Mouse (Mus musculus) hindbrain, postnatal 0 days (tissue): Measurements from ENCODE around the gene Ly86. TPM values are rescaled to one million over a fixed set of nuclear protein-coding genes. Genes with fewer than 3 reads are reported as not detected.

Source experiments
- ATAC-seq: fragments of 200-750 bp; cut with Nextera tagmentation; 2 replicates; pipeline ENCODE4 v1.8.0; 2017; ENCODE audit warnings: mild to moderate bottlenecking, moderate TSS enrichment, moderate library complexity
- DNase-seq: peaks from one replicate; pipeline ENCODE4 v3.0.0-alpha.2; 2015; ENCODE audit warnings: low spot score
- H3K27ac ChIP-seq: fragments of 300-500 bp; sonication (generic); 2 replicates; pipeline ENCODE4 v1.5.1; 2014; ENCODE audit warnings: mild to moderate bottlenecking
- H3K27me3 ChIP-seq: fragments of 300-500 bp; sonication (generic); 2 replicates; pipeline ENCODE4 v1.6.1; 2014; ENCODE audit warnings: low read length, mixed read lengths; ENCODE audit not compliant: insufficient read depth
- H3K36me3 ChIP-seq: fragments of 300-500 bp; sonication (generic); 2 replicates; pipeline ENCODE4 v1.6.1; 2014; ENCODE audit warnings: low read length, mixed read lengths; ENCODE audit not compliant: insufficient read depth
- H3K4me1 ChIP-seq: fragments of 300-500 bp; sonication (generic); 2 replicates; pipeline ENCODE4 v1.6.1; 2014; ENCODE audit warnings: antibody characterized with exemption, low read length, mixed read lengths; ENCODE audit not compliant: insufficient read depth
- H3K4me2 ChIP-seq: fragments of 300-500 bp; sonication (generic); 2 replicates; pipeline ENCODE4 v1.6.1; 2014; ENCODE audit warnings: low read depth, mild to moderate bottlenecking, low read length, moderate library complexity, mixed read lengths
- H3K4me3 ChIP-seq: fragments of 300-500 bp; sonication (generic); 2 replicates; pipeline ENCODE4 v1.5.1; 2014; ENCODE audit warnings: low read length
- H3K9ac ChIP-seq: fragments of 300-500 bp; sonication (generic); replicated peaks from 2 replicates; pipeline ENCODE4 v1.6.1; 2014; ENCODE audit warnings: mild to moderate bottlenecking, low read length, moderate library complexity, mixed read lengths
- H3K9me3 ChIP-seq: fragments of 300-500 bp; sonication (generic); 2 replicates; pipeline ENCODE4 v1.6.1; 2016; ENCODE audit warnings: low read length, mixed read lengths
- CTCF ChIP-seq: IDR thresholded peaks from 2 replicates; pipeline ENCODE4 v1.5.1; 2016; ENCODE audit warnings: antibody characterized with exemption, control low read depth, low read depth
- WGBS: fragments of 180-500 bp; shearing (Covaris S2); extraction: QIAGEN DNeasy Blood & Tissue Kit; methylation state at CpG from one replicate; pipeline ENCODE4 v1.1.7; 2014; 5-methylcytosine and 5-hydroxymethylcytosine counted together
- polyA plus RNA-seq: library from polyadenylated mRNA; unstranded; fragments of >200 nt; fragmentation: Nextera tagmentation; extraction: Ambion mirVana; gene quantifications from 2 replicates; pipeline ENCODE4 v1.2.1, GENCODE M21; 2015
- total RNA-seq: library from RNA; depleted of rRNA; stranded (reverse); fragments of >200 nt; gene quantifications from 2 replicates; pipeline ENCODE4 v1.2.3, GENCODE M21; 2014

Gene Ly86
- total and polyA plus RNA-seq, 2 experiments from 2014 or later = 8.9 to 12.1 TPM

- H3K9ac ChIP-seq = no peak overlapping the region
- no peak for ATAC-seq
- WGBS = 61% methylated on average over 1 of the region's 1 CpGs
- no peak for DNase-seq
- no peak overlapping the region for H3K4me3 ChIP-seq
- no peaks in the 10 kb centered on the region for H3K4me1 ChIP-seq
- TF ChIP-seq CTCF = no peak
- no peaks in the 10 kb centered on the region for H3K36me3 ChIP-seq
- no peaks in the 10 kb centered on the region for H3K9me3 ChIP-seq
- H3K27ac ChIP-seq = no peak overlapping the region
- no peaks in the 10 kb centered on the region for H3K27me3 ChIP-seq
- no peak overlapping the region for H3K4me2 ChIP-seq
Observed at GRCm38 (mm10) chr13:37361249-37361648, 16.2 kb downstream of the Ly86 start.

GRCm38 (mm10) chr13:37364351-37364750, 19.3 kb downstream of the Ly86 start:
- no peak overlapping the region for H3K27ac ChIP-seq
- no peak for TF ChIP-seq CTCF
- no peaks in the 10 kb centered on the region for H3K36me3 ChIP-seq
- 72% methylated on average over 5 of the region's 5 CpGs for WGBS
- H3K9me3 ChIP-seq = no peaks in the 10 kb centered on the region
- no peak for DNase-seq
- no peaks in the 10 kb centered on the region for H3K4me1 ChIP-seq
- no peak overlapping the region for H3K9ac ChIP-seq
- no peaks in the 10 kb centered on the region for H3K27me3 ChIP-seq
- no peak overlapping the region for H3K4me2 ChIP-seq
- no peak for ATAC-seq
- no peak overlapping the region for H3K4me3 ChIP-seq

- WGBS = 58% methylated on average over 5 of the region's 5 CpGs
- H3K4me1 ChIP-seq = no peaks in the 10 kb centered on the region
- DNase-seq (peak; percentile 33), ATAC-seq (no peak)
- no peak overlapping the region for H3K27ac ChIP-seq
- no peak for TF ChIP-seq CTCF
- H3K9me3 ChIP-seq = no peaks in the 10 kb centered on the region
- H3K4me3 ChIP-seq = no peak overlapping the region
- no peak overlapping the region for H3K4me2 ChIP-seq
- no peaks in the 10 kb centered on the region for H3K36me3 ChIP-seq
- no peak overlapping the region for H3K9ac ChIP-seq
- H3K27me3 ChIP-seq = no peaks in the 10 kb centered on the region
Observed at GRCm38 (mm10) chr13:37376411-37376810, 31.4 kb downstream of the Ly86 start.

GRCm38 (mm10) chr13:37388222-37389202, 43.5 kb downstream of the Ly86 start:
- peak overlapping the region; percentile 30; the same call in 1 of the 2 replicates for H3K4me2 ChIP-seq
- peak; percentile 87 for DNase-seq
- peaks cover 10% of the 10 kb centered on the region for H3K4me1 ChIP-seq
- 14% methylated on average over 9 of the region's 9 CpGs for WGBS
- peak overlapping the region; percentile 77 for H3K27ac ChIP-seq
- 0 out of 2 replicates have a peak, but pooled peaks have one; percentile 1 for TF ChIP-seq CTCF
- H3K27me3 ChIP-seq = no peaks in the 10 kb centered on the region
- H3K36me3 ChIP-seq = no peaks in the 10 kb centered on the region
- ATAC-seq = peak; percentile 92
- H3K9me3 ChIP-seq = no peaks in the 10 kb centered on the region
- H3K4me3 ChIP-seq = no peak overlapping the region
- no peak overlapping the region for H3K9ac ChIP-seq

- H3K9me3 ChIP-seq = no peaks in the 10 kb centered on the region
- no peak overlapping the region for H3K4me3 ChIP-seq
- no peak for ATAC-seq
- TF ChIP-seq CTCF = no peak
- peak overlapping the region; percentile 77 for H3K27ac ChIP-seq
- no peak overlapping the region for H3K9ac ChIP-seq
- no peaks in the 10 kb centered on the region for H3K27me3 ChIP-seq
- no peak for DNase-seq
- H3K36me3 ChIP-seq = no peaks in the 10 kb centered on the region
- peak overlapping the region; percentile 30; the same call in 1 of the 2 replicates for H3K4me2 ChIP-seq
- peaks cover 10% of the 10 kb centered on the region for H3K4me1 ChIP-seq
- WGBS = 46% methylated on average over 5 of the region's 5 CpGs
Observed at GRCm38 (mm10) chr13:37389296-37389695, 44.3 kb downstream of the Ly86 start.

GRCm38 (mm10) chr13:37398791-37399190, 53.8 kb downstream of the Ly86 start:
- Histone ChIP-seq H3K27me3 (no peaks in the 10 kb centered on the region), H3K4me1 (no peaks in the 10 kb centered on the region), H3K36me3 (no peaks in the 10 kb centered on the region), H3K9ac (no peak overlapping the region), H3K9me3 (no peaks in the 10 kb centered on the region), H3K4me3 (no peak overlapping the region), H3K4me2 (no peak overlapping the region), H3K27ac (no peak overlapping the region)
- DNase-seq (no peak), ATAC-seq (no peak)
- WGBS = 77% methylated on average over 4 of the region's 4 CpGs
- TF ChIP-seq CTCF = no peak

GRCm38 (mm10) chr13:37399340-37399739, 54.3 kb downstream of the Ly86 start:
- H3K4me3 ChIP-seq = no peak overlapping the region
- H3K4me2 ChIP-seq = no peak overlapping the region
- H3K36me3 ChIP-seq = no peaks in the 10 kb centered on the region
- ATAC-seq (no peak), DNase-seq (no peak)
- no peaks in the 10 kb centered on the region for H3K4me1 ChIP-seq
- no peaks in the 10 kb centered on the region for H3K9me3 ChIP-seq
- no peak overlapping the region for H3K27ac ChIP-seq
- no peaks in the 10 kb centered on the region for H3K27me3 ChIP-seq
- no peak for TF ChIP-seq CTCF
- no peak overlapping the region for H3K9ac ChIP-seq
- WGBS = 87% methylated on average over 8 of the region's 8 CpGs
